Mouse (Mus musculus) R1 (cell line): ENCODE data around the gene Tmem217.

Source experiments
- DNase-seq: peaks from one replicate; pipeline ENCODE4 v3.0.0-alpha.2; 2018; ENCODE audit warnings: low read depth, low spot score

The Tmem217 gene

DNA sequence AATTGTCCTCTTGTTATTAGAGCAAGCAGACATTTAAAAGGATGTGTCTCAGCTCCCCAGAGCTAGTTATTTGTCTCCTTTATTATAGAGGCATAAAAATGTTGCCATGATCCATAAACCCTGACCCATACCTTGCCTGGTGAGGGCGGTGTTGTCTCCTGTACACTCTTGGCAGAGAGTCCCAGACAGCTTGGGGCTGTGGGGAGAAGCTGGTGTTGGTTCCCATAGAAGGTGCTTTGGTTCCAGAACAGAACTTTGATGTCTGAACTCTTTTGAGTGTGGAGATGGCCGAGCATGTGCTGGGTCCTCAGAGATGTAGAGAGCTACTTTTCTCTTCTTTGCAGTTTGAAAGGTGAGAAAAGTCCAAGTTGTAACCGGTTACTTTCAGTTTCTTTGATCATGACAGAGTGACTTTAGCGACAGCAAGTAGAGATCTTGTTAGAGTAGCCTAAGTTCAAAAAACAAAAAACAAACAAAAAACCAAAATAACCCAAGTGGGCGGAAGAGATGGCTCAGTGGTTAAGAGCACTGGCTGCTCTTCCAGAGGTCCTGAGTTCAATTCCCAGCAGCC is at the start of gene Tmem217:
Gene Tmem217 (minus strand): TSS at position 224 of the 571 bp plus-strand sequence.
- DNase-seq = no peak

DNA sequence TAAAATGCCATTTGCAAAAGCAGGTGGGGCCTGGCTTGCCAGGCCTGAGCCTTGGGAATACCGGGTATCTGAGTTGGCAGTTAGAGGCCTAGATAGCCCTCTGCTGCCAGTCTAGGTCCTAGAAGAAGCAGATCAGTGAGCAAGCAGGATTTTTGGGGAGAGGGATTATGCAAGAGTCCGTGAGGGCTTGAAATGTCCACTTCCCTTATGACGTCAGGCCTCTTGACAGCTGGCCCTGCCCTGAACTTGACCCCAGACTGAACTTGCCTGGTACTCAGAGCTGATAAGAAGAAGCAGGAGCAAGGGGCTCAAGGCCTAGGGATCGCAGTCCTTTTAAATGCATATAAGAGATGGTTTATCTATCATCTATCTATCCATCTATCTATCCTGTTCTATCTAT is 49.2 kb upstream of the Tmem217 start:
- DNase-seq = no peak

- DNase-seq = no peak
Measured at GRCm38 (mm10) chr17:29599537-29599936, 47.4 kb upstream of the Tmem217 start.

GRCm38 (mm10) chr17:29599051-29599450 is 46.9 kb upstream of the Tmem217 start:
- DNase-seq = no peak

- DNase-seq = no peak
Measured at GRCm38 (mm10) chr17:29596771-29597132, 44.6 kb upstream of the Tmem217 start.

DNA sequence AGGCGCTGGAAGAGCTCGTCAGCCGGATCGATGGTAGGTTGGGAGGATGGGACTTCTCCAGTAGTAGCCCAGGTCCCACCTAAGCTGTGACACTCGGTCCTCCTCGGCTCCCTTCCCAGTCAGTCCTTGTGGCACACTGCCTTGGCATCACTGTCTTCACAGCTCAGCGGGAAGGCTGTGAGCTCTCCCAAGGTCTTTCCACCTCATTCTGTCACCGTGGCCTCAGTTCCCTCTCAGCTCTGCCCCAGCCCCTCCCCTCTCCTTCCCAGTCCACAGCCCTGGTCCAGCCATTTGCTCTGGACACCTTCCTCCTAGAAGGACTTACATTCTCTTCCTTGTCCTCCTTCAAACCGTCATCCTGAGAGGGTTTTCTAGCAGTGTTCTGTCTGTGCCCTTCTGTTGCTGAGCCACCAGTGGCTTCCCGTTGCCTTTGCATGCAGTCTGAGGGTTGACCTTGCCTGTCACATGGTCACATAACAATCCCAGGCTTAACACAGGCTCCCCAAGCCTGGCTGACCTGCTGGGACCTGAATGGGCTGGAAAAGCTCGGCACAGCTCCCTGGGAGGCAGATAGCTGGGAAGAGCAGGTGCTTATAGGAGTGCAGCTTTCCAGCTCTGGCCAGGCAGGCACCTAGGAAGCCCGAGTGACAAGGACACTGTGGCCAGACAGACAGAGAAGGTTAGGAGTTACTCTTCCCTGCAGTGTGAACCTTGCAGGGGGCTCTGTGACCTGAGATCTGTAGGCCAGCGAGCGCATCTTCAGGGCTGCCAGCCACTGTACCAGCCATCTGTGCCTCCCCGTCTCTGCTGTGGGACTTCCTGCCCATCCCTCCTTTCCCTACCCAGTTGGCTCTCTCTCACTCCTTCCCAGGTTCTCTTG is 43.9 kb upstream of the Tmem217 start:
- no peak for DNase-seq

DNA sequence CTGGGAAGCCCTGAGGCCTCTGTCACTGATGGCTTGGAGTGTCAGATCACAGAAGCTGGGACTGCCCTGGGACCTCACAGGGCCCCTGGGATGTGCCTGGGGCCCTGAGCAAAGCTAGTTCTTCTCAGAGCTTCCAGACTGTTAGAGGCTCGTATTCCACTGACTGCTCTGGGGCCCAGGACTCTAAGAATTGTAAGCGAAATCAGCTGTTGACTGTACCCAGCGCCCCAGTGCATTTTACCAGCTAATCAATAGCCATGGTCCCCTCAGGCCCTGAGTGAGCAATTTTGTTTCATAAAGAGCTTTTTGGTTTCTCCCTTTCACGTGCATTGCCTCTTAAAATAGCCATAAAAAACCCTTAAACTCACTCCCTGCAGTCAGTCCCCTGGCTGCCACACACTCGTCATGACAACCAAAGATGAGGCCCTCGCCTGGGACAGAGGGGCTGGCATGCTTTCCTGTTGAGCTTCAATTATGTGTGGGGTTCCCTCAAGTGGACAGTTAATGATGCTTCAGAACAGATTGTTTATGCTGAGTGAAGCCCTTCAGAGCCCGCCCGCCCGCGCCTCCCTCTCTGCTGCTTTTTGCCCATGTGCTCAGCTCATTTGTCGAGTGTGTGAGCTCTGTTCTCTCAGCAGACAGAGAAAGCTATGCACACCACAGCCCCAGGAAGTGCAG is 37.2 kb upstream of the Tmem217 start:
- no peak for DNase-seq

DNA sequence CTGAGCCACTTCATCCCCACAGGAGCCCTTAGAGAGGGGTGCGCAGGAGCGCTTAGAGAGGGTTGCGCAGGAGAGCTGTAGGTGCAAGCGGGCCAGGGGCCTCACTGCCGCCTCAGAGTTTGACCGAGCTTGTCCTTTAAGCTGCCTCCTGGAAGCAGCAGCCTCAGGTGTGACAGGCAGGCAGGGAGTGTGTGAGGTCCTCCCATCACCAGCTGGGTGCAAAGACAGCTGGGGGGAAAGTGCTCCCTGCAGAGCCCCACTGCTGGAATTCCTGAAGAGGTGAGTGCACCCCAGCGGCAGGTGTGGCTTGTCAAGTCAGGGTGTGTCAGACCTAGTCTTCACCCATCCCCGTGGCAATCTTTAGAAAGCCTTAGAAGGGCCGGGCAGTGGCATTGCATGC is 34.7 kb upstream of the Tmem217 start:
- DNase-seq = no peak

DNA sequence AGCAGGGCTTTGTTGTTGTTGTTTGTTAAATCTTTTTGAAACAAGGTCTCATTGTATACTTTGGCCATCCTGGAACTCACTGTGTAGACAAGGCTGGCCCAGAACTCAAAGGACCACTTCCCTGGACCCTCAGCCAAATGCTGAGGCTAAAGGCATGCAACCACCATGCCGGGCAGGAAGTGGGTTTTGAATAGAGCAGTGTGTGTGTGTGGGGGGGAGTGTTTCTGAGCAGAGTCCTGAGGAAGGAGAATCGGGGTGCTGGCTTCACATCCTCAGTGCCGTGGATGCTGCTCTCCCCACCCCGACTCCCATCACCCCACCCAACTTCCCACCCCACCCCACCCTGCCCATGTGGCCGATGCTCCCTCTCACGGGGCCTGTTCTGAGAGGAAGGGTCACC is 33.3 kb upstream of the Tmem217 start:
- no peak for DNase-seq

DNA sequence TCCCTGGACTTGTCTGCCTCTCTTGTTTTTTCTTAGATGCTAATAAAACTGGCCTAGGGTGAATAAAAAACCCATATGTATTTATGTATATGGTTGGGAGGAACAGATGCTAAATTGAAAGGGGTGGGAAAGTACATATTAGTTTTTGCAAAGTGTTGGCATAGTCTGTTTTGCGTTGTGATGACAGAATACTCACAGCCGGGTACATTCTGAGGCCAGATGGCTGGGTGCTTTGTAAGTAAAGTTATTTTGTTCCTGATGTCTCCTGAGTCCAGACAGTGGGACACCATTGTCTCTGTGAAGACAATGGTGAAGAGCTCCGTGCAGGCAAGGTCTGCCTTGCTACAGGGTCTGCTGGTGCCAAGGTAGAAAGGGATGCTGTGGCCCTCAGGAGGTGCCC is 32.6 kb upstream of the Tmem217 start:
- no peak for DNase-seq

DNA sequence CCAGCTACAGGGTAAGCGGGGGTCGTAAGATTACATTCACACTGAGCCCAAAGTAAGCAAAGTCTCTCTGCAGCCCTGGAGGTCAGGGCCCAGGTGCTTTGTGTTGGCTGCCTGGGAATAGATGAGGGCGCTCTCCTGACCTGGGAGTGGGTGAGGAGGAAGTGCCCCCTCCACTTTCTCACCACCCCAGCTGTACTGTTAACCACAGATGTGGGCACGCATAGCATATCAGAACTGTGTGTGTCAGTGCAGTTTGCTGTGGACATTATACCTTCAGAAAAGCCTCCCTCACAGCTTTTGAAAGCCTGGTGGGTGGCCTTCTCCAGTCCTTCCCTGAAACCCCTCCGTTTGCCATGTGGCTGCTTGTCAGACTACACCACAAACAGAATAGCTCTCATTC is 32.1 kb upstream of the Tmem217 start:
- no peak for DNase-seq

- DNase-seq = no peak
Measured at GRCm38 (mm10) chr17:29583569-29583968, 31.4 kb upstream of the Tmem217 start.

GRCm38 (mm10) chr17:29579579-29580126 is 27.5 kb upstream of the Tmem217 start:
- no peak for DNase-seq

- no peak for DNase-seq
Measured at GRCm38 (mm10) chr17:29569831-29570230, 17.6 kb upstream of the Tmem217 start.

DNA sequence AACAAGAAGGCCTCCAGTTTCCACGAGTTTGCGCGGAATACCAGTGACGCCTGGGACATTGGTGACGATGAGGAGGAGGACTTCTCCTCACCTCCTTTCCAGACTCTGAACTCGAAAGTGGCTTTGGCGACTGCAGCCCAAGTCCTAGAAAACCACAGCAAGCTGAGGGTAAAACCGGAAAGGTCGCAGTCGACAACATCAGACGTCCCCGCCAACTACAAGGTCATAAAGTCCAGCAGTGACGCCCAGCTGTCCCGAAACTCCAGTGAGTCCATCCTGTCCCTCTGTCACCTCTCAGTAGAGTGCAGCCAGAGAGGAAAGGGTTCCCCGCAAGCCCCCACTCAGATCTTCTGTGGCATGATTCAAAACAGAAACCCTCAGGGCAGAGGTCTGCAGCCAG is 16.2 kb upstream of the Tmem217 start:
- DNase-seq = no peak

GRCm38 (mm10) chr17:29565521-29565920 is 13.3 kb upstream of the Tmem217 start:
- no peak for DNase-seq

GRCm38 (mm10) chr17:29558476-29558875 is 6.3 kb upstream of the Tmem217 start:
- no peak for DNase-seq

DNA sequence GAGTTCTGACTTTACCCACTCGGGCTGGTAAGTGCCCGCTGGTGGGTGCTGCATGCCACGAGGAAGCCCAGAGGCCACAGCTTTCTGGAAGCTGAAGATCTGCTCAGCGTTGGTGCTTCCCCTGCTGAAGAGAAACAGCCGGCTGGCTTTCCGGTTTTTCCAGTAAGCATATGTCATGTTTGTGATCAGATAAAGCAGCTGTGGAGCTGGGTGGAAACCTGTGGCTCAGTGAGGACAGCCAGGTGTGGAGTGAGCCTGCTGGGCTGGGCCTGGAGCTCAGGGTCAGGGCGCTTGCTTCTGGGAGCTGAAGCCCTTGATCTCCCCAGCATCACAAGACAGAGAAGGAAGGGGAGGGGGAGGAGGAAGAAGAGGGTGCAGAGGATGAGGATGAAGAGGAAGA is 4.7 kb upstream of the Tmem217 start:
- DNase-seq = no peak

- no peak for DNase-seq
Measured at GRCm38 (mm10) chr17:29556456-29556855, 4.3 kb upstream of the Tmem217 start.

- no peak for DNase-seq
Measured at GRCm38 (mm10) chr17:29554176-29554575, 2.0 kb upstream of the Tmem217 start.

GRCm38 (mm10) chr17:29551019-29551418 is 1.2 kb downstream of the Tmem217 start:
- no peak for DNase-seq
